Mouse (Mus musculus): ENCODE data around the gene Sf3a3. TPM values are rescaled to one million over a fixed set of nuclear protein-coding genes. Genes with fewer than 3 reads are reported as not detected.

Sf3a3 gene
- total RNA-seq, 2 experiments from 2014 or later, result 14.2 to 26.2 TPM

DNA sequence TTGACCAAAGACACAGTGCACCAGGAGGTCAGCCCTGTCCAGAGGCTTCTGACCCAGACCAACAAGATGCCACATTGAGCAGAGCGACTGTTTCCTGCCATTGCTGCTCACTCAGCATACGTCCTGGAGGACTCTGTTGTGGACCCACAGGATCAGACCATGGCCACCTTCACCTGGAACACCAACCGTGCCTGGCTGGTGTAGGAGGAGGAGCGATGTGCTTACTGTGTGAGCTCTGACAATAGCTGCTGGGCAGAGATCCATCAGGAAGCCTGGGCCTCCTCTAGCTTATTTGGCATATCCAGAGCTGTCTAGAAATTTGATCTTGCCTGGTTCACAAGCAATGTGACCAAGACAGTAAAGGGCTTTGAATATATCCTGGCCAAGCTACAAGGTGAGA, 4.5 kb downstream of the Sf3a3 start:
- no peak for ATAC-seq (replicated peaks; ENCODE audit: low FRiP score, poor library complexity, severe bottlenecking)

DNA sequence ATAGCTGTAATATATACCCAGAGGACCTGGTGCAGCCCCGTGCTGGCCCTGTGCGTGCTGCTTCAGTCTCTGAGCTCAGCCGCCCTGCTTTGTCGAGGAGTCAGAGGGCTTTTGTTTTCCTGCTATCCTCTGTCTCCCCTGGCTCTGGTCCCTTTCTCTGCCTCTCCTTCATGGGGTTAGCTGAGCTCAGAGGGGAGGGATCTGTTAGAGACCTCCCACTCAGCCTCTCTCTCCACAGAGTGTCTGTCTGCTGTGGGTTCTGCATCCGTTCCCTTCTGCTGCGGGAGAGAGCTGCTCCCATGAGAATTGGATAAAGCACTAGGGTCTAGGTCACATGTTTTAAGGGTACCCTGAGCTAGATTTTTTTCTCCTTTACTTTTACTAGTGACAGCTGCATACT, 11.5 kb downstream of the Sf3a3 start:
- no peak for ATAC-seq (replicated peaks; ENCODE audit: low FRiP score, poor library complexity, severe bottlenecking)

DNA sequence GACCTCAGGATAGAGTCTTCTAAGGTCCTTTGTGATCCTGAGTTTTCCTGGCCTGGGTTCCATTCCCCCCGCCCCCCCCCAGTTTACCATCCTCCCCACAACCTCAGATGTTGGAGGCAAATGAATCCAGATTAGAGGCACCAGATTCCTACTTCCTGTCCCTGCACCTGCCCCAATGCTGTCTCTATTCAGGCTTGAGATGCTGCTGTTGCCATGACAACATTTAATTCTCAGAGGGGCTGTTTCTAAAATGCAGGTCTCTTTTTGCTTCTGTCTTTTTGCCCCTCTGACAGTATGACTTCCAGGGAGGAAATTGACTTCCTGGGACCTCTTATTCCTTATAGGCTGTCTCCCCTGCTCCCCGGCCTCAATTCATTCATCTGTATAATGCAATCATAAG, 22.4 kb downstream of the Sf3a3 start:
- ATAC-seq (replicated peaks; ENCODE audit: low FRiP score, poor library complexity, severe bottlenecking), result no peak

DNA sequence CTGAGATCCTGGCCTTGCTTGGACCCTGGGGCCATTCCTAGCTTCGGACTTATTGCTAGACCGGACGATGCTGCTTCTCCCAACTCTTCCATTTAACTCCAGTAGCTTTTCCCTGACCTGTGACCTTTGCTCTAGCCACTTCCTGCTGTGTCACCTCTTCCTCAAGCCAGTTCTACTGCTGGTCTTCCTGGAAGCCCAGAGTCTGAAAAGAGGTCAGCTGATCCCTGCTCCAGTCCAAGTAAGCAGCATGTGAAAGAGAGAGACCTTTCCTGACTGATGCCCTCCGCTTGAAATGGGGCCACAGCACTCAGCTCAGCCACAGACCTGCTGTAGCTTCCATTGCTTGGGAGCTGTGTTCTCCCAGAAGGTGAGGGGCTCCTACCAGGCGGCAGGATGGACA, 22.9 kb downstream of the Sf3a3 start:
- ATAC-seq (replicated peaks; ENCODE audit: low FRiP score, poor library complexity, severe bottlenecking), result no peak

DNA sequence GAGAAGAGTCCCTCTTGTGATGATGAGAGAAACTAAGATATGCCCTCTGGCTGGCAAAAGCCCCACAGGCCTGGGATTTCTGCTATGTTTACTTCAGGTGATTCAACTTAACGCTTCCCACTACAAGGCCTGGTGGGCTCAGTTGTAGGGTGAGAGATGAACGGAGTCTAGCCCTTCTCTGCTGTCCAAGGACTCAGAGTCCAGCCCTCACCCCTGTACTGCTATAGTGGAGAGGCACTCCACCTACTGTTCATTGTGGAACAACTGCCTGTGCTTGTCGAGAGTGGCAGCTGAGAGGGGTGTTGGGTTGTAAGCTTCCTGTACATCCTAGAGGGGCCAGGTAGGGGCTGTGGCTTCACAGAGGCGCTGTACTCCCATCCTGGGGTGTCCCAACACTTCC, 23.4 kb downstream of the Sf3a3 start:
- no peak for ATAC-seq (replicated peaks; ENCODE audit: low FRiP score, poor library complexity, severe bottlenecking)

DNA sequence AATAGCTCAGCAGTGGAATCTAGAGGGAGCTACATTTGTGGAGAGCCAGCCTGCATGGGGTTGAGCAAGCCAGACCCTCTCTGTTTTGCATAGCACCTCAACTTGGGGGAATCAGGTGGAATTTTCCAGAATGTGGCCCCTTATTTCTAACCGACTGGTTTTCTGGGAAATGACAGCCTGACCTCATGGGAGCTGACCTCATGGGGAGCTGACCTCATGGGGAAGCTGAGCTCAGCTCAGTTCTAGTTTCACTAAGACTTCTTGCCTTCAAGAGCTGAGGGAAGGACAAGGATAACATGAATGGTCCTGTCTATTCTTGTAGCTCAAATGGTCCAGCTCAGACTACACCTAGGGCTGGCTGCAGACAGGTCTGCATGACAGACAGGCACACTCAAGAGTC, 24.2 kb downstream of the Sf3a3 start:
- no peak for ATAC-seq (replicated peaks; ENCODE audit: low FRiP score, poor library complexity, severe bottlenecking)

DNA sequence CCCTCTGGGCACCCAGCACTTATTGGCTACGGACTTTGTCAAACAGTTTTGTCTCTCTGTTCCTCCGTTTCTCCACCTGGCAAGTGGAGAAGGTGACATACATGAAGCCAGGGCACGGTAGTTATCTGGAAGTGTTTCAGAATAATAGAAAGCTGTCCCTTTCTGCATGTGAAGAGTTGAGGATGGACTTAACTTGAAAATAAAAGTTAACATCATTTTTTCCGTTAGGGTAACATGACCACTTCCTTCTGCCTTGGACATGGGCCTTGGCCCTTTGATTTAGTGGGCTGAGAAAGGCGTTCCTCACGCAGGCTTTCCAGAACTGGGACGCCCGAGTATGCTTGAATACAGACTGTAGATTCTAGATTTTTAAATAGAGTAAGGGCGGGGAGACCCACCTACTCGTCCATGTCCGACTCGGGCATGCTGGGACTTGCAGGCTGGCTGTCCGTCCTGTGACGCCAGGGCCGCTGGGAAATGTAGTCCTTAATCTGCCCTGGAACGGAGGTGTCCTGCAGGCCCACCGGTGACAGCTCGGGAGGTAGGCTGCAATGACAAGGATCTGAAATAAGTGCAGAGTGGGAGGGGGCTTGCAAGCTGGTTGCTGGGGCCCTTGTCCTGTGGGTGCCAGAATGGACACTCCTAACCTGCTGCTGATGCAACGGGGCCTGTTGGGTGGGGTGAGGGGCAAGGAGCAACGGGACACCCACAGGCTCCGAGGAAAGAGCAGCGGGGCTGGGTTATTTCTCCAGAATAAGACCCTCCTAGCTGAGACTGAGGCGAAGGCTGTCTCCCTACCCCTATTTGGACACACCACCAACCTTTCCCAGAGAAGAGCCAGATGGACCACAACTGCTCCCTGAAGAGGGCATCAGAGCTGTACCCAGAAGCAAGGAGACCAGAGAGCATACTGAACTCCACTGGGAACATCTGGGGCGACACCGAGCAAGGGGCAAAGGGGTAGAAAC, 27.1 kb downstream of the Sf3a3 start, which contains the start of gene Inpp5b:
TSS of gene Inpp5b (plus strand) at position 475 of the 968 bp plus-strand sequence.
- peak; percentile 86 for ATAC-seq (replicated peaks; ENCODE audit: low FRiP score, poor library complexity, severe bottlenecking)

DNA sequence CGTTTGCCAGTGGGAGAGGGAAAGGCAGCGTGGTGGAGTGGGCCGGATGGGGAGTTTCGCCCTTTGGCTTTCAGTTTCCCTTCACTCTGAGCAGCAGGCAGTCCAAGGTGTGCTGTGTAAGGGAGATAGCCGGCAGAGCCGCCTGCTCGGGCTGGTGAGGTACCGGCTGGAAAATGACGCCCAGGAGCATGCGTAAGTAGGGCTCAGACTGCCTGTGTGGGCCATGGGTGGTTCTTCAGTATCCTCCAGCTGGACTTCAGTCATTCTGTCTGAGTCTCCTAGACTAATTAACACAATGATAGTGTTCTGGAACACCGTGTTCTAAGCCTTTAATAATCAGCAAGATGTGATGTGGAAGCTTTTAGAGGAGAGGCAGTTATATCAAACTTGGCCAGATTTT, 28.3 kb downstream of the Sf3a3 start:
- ATAC-seq (replicated peaks; ENCODE audit: low FRiP score, poor library complexity, severe bottlenecking), result no peak

DNA sequence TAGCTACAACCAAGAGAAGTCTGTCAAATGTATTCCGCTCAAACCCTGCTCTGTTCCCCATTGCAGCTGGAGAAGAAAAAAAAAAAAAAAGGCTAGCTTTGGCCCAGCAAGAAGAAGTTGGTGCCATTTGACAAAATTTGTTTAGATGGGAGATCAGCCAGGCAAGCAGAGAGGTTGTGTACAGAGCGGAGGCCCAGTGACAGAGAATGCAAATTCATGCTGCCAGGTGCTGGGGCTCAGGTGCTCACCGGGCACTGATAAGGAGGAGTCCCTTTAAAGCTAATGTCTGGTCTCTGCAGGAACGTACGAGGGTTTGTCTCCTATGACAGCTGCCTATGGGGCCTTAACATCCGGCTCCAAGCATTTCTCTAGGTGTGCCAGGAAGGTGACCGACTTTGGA, 32.0 kb downstream of the Sf3a3 start:
- ATAC-seq (replicated peaks; ENCODE audit: low FRiP score, poor library complexity, severe bottlenecking), result no peak

DNA sequence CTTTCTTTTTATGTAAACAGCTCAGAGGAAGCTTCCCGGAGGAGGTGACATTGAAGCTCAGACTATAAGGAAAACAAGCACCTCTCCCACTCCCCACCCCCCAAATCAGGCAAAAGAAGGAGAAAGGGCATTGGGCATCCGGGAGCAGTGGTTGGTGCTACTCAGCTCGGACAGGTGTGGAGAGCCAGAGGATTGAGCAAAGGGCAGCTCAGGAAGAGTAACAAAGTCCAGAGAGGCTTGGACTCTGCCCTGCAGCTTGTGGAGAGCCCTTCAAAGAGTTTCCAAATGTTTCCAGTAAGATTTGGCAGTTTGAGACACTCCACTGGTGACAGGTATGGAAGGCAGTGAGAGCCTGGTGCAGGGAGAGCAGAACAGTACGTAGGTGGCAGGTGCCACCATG, 33.3 kb downstream of the Sf3a3 start:
- ATAC-seq (replicated peaks; ENCODE audit: low FRiP score, poor library complexity, severe bottlenecking), result no peak

DNA sequence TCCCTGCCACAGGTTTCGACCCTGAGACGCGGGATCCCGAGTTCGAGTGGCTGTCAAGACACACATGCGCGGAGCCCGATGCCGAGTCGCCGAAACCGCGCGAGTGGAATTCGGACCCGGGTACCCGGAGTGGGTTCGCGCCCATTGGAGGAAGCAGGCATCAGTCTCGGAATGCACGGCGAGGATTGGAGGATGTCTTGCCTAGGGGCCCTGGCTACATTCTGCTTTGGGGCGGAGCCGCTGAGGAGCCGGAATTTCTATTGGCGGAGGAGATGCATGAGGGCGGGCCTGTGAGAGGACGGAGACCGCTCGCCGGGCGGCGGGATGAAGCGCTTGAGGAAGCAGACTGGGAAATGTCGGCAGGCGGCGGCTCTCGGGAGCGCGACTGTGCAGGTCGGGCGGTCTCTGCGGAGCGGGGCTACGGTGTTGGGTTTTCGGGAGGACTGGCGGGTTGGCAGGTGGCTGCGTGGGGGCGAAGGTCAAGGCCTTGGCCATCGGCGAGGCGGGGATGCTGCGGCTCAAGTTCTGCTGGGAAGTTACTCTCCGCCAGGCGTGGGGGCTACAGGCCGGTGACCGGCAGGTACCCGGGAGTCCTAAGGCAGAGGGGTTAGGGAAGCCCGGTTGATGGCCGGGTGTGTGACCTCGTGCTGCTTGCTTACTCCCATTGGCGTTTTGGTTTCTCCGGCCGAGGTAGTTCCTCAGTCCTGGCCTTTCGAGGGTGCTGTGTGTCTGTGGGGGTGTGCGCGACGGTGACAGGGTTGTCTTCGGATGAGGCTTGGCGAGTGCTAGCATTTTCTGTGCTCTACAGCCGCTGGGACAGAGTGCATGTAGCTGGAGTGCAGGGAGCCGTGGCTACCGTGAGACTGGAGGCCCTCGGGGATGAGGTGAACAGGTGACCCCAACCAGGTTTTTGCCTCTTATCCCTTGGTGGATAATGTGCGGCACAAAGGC, 37.0 kb downstream of the Sf3a3 start:
- ATAC-seq (replicated peaks; ENCODE audit: low FRiP score, poor library complexity, severe bottlenecking), result peak; percentile 94

DNA sequence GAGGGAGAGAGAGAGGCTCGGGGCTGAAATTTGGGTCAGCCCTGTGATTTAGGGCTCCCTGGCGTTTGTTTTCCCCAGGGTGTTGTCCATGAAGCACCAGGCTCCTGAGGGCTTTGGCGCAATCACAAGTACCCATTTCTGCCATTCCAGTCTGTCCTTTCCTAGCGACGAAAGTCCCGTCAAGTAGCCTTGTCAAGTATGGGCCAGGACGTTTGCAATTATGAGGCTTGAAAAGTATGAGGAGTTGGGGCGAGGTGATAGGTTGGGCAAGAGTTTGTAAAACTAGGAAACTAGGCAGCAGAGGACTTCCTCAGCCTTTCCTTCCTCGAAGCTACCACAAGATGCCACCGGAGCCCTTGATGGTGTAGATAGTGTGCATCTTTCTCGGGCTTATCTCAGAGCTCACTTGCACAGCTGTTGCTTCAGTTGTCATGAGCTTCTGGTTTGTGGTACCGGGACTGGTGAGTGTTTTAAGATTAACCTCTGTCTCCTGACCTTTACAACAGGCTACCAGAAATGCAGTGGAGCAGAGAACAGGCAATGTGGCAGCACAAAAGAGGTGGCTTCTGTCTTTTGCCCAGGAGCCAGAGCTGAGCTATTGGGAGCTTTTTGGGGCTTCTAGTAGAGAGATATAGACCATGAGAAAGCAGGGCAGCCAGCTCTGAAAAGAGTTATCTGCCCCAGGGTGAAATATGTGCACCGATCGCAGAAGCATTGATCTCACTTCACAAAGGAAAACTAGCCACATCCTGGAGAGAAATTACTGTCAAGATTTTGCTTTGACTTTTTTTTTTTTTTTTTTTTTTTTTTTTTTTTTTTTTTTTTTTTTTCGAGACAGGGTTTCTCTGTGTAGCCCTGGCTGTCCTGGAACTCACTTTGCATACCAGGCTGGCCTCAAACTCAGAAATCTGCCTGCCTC, 38.0 kb downstream of the Sf3a3 start:
- ATAC-seq (replicated peaks; ENCODE audit: low FRiP score, poor library complexity, severe bottlenecking), result peak; percentile 66

DNA sequence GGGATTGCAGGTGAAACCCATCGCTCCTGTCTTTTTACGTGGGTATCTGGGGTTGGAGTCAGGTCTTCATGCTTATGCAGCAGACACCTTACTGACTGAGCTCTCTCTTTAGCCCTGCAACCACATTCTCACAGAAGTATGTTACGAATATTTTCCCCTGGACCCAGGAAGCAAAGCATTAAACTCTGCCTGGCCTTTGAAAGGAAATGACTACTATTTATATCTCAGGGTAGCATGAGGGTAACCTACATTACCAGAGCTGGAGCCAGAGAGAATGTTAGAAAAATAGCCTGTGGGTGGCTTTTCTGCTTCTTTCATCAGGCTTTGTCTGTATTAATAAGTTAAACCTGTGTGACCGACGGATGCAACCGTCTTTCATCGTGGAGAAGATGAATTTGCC, 41.0 kb downstream of the Sf3a3 start:
- no peak for ATAC-seq (replicated peaks; ENCODE audit: low FRiP score, poor library complexity, severe bottlenecking)

DNA sequence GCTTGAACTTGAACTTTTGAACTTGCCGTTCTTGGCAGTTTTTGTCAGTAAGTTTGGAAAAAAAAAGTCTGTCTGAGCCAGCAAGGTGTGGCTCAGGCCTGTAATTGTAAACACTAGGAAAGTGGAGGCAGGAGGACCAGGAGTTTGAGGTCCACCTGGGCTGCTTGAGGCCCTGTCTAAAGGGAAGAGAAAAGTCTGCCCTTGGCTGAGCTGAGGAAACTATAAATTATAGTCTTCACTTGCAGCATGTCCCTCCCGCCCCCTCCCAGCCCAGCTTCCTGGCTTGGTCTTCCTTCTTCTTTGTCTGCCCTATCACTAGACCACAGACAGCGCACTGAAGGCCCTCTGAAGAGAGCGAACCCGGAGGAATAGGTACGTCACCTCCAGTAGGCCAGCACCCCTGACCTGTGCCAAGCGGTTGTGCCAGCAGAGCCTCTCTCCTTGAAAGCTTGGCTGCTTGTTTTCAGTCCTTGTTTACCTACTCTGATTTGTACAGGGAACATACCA, 44.8 kb downstream of the Sf3a3 start:
- no peak for ATAC-seq (replicated peaks; ENCODE audit: low FRiP score, poor library complexity, severe bottlenecking)

DNA sequence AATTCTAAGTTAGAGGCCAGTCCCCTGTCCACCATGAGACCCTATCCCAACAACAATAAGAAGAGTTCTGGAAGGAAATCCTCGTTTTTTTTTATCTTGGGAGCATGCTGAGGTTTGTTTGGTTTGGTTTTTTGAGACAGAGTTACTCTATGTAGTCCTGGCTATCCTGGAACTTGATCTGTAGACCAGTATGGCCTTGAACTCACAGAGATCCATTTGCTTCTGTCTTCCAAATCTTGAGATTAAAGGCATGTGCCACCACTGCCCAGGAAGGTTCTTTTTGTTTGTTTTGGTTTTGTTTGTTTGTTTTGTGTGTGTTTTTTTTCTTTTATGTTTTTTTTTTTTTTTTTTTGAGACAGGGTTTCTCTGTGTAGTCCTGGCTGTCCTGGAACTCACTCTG, 46.6 kb downstream of the Sf3a3 start:
- ATAC-seq (replicated peaks; ENCODE audit: low FRiP score, poor library complexity, severe bottlenecking), result no peak

DNA sequence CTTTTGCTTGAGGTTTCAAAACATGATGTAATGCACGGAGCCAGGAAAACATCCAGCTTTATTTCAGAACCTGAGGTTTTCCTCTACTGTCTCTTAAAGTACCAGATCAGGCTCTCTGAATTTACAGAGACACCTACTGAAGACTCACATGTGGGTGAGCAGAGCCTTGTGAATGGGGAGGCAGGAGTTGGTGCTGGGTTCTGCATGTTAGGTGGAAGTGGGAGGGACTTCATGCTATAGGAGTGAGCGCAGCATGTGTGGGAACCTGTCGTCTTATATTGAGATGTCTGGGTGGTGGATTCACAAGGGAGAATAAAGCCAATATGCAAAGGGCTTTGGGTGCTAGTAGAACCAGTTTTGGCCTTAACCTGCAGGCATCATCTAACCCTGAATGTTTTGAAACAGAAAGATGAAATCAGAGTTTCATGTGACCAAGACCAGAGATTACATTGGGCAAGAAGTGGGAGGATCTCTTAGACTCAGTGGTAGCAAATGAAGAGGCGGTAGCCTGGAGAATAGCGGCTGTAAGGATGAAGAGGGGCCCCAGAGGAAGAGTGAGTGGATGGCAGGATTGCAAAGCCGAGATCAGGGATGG, 48.4 kb downstream of the Sf3a3 start:
- ATAC-seq (replicated peaks; ENCODE audit: low FRiP score, poor library complexity, severe bottlenecking), result no peak

DNA sequence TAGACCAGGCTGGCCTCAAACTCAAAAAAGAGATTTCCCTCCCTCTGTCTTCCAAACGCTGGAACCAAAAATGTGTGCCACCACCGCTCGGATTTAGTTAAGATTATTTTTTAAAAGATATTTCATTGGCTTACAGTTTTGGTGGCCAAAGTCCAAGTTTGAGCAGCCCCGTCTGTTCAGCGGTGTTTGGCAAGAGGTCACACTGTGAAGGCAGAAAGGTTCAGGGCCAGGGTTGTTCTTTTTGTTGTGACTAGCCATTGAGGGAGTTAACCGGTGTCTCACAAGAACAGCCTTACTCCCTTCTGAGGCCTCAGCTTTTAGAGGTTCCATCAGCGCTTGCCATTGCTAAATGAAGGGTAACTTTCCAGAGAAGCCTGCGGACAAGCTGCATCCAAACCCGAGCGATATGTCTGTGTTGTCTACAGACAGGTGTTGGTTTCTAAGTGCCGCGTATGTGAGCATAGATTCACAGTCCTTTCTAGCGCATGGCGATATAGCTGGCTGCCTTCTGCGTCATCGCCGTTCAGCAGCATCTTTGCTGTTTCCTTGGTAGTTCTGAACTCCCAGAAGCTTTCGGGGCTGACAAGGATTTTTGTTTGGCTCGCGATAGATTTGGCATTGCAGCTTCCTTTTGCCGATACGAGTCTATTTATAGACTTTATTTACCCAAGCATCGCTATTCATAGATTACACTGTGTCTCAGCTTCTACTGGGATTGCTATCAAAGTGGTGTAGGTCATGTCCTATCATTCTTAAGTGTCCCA, 51.4 kb downstream of the Sf3a3 start:
- no peak for ATAC-seq (replicated peaks; ENCODE audit: low FRiP score, poor library complexity, severe bottlenecking)

DNA sequence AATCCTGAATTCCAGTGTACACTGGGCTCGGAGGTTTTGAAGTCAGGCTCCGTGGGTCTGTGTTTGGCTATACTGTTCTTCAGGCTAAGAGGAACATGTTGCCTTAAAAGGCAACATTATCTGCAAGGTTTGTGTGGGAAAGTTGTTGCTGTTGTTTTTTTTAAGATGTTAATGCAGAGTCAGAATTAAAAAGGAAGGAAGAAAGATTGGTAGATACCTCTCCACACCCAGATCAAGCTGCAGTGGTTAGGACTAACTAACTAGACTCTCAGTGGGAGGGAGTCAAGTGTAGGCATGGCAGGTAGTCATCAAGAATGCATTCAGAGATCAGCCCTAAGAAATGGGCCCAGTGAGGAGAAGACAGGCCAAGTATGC, 52.0 kb downstream of the Sf3a3 start:
- no peak for ATAC-seq (replicated peaks; ENCODE audit: low FRiP score, poor library complexity, severe bottlenecking)

All from erythroblast, adult 5-6 weeks (primary cell).